Mouse (Mus musculus): ENCODE results near the gene Sdf2l1.
"Not testable (repeated sequence)": the region's sequence is repeated elsewhere in the genome, so short reads cannot be mapped to it uniquely, and the experiment has no call there.

Gene Sdf2l1

GRCm38 (mm10) chr16:17132089-17132905, at the start of gene Sdf2l1:
TSS of gene Sdf2l1 (minus strand) at chr16:17132383.
- ATAC-seq (ENCODE audit: insufficient number of reproducible peaks, low FRiP score, low TSS enrichment): peak; percentile 99

- ATAC-seq (ENCODE audit: insufficient number of reproducible peaks, low FRiP score, low TSS enrichment): no peak
These were observed 49.2 kb upstream of the Sdf2l1 start for GRCm38 (mm10) chr16:17181382-17181781.

- ATAC-seq (ENCODE audit: insufficient number of reproducible peaks, low FRiP score, low TSS enrichment): no peak
These were observed 47.5 kb upstream of the Sdf2l1 start for GRCm38 (mm10) chr16:17179706-17180105.

DNA sequence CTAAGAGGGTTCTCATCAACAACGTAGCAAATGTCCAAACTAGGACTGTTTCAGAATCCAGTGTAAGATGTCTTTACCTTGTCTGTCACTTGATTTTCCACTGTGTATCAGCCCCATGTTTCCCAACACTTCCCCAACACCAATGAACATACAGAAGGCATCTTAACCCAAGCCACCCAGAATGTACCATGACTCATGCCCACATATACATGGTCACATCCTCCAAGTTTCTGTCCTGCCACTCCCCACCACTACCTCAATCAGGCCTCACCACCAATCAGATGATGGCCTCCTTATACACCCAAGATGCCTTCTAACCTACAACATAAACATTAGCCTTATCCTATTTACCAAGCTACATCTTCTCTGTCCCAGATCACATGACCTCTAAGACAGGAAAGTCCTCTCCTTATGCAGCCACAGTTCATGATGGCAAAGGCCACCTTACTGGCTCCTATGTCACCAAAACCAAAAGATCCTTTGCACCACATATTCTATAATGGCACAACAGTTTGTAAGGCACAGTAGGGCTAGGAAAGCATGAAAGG, 45.5 kb upstream of the Sdf2l1 start:
- no peak for ATAC-seq (ENCODE audit: insufficient number of reproducible peaks, low FRiP score, low TSS enrichment)

- ATAC-seq (ENCODE audit: insufficient number of reproducible peaks, low FRiP score, low TSS enrichment): no peak
These were observed 43.6 kb upstream of the Sdf2l1 start for GRCm38 (mm10) chr16:17175765-17176164.

DNA sequence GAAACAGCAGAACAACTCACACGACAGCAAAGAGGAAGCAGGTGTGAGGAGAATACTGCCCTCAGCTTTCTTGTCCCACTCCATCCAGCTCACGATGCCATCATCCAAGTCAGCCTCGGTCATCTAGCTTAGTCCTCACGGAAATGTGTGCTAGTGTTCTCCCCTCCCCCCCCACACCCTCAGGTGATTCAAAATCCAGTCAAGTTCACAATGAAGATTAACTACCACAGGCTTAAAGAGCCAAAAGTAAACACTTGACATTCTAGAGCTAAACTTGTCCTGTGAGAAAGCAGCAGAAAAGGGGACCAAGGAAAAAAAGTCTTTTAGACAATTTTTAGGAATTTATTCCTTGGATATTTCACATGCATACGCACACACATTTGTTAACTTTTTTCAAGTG, 35.9 kb upstream of the Sdf2l1 start:
- no peak for ATAC-seq (ENCODE audit: insufficient number of reproducible peaks, low FRiP score, low TSS enrichment)

GRCm38 (mm10) chr16:17167179-17167578, 35.0 kb upstream of the Sdf2l1 start:
- ATAC-seq (ENCODE audit: insufficient number of reproducible peaks, low FRiP score, low TSS enrichment): no peak

DNA sequence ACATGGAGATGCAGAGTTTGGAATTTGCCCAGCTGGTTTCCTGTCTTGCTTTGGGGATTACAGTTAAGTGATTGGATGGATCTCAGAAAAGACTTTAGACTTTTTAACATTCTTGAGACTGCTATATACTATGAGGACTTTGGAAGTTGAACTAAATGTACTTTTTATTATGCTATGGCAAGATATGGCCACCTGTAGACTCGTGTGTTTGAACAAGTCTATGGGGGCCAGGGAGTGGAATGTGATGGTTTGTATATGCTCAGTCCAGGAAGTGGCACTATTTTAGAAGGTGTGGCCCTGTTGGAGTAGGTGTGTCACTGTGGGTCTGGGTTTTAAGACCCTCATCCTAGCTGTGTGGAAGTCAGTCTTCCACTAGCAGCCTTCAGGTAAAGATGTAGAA, 33.3 kb upstream of the Sdf2l1 start:
- not testable (repeated sequence) for ATAC-seq (ENCODE audit: insufficient number of reproducible peaks, low FRiP score, low TSS enrichment)

- ATAC-seq (ENCODE audit: insufficient number of reproducible peaks, low FRiP score, low TSS enrichment): no peak
These were observed 22.2 kb upstream of the Sdf2l1 start for GRCm38 (mm10) chr16:17154346-17154745.

DNA sequence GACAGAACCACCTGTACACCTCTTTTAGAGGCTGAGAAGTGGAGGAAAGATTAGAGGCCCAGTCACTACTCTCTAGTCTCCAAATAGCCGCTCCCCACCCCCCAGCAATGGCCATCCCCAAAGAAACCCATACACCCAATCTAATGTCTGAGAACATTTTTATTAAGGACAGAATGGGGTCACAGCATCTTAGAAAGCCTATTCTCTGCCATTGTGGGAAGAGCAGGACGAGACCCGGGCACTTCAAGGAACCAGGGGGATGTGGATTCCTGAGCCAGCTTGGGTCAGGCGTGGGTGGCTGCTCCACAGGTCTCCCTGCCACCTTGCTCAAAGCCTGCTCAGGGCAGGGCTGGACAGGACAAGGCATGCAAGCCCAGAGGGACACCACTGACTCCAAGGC, 19.7 kb upstream of the Sdf2l1 start:
- ATAC-seq (ENCODE audit: insufficient number of reproducible peaks, low FRiP score, low TSS enrichment): no peak

DNA sequence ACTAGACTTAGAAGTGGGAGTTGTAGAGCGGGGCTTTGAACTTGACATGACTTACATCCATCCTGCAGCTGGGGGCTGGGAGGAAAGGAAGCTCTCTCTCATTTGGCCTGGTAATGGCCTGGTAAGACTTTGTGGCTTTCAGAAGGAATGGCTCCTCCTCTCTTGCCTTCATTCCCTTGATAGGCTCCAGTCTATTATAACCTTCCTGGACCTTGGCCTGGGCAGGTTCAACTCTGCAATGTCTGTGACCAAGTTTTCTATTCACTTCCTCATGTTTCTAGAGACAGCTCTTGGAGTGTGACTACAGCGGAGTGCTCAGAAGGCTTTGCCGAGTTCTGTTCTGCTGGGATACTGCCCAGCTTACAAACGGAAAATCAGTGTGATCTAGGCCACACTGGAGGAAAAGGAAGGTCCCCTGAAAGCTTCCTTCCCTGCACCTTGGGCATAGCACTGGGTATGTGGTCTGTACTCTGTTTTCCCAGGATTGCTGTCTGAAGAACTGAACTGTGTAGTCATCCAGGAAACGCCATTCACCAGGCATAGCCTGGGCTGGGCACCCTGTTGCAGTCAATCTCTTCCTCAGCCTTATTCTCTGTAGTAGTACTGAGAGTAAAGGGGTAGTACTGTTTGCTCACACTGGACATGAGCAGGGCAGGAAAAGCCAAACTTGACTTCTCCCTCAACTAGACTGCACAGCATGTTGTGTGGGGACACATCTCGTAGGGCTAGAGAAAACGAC, 18.5 kb upstream of the Sdf2l1 start:
- ATAC-seq (ENCODE audit: insufficient number of reproducible peaks, low FRiP score, low TSS enrichment): no peak

GRCm38 (mm10) chr16:17148084-17148483, 15.9 kb upstream of the Sdf2l1 start:
- no peak for ATAC-seq (ENCODE audit: insufficient number of reproducible peaks, low FRiP score, low TSS enrichment)

DNA sequence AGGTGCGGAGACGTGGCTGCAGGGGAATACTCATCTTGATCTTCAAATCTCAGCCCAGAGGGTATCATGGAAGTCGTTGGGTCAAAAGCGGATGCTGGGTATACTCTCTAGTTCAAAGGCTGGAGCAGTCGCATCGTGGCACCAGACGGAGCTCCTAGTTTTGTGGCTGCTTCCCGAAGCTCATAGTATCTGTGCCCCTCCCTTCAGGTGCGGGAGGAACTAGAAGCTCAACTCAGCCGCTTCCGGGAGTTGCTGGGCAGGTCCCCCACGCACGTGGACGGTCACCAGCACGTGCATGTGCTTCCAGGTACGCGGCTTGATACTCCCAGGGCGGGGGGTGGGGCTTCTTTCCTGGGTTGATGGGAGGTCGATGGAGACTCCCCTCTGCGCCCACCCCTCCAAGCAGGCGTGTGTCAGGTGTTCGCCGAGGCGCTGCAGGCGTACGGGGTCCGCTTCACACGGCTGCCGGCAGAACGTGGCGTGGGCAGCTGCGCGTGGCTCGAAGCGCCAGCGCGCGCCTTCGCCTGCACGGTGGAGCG, 15.3 kb upstream of the Sdf2l1 start:
- ATAC-seq (ENCODE audit: insufficient number of reproducible peaks, low FRiP score, low TSS enrichment): no peak; the same call in 1 of the 2 replicates

GRCm38 (mm10) chr16:17146772-17147235, 14.6 kb upstream of the Sdf2l1 start, which contains the start of gene Ccdc116:
TSS of gene Ccdc116 (minus strand) at chr16:17147229.
- ATAC-seq (ENCODE audit: insufficient number of reproducible peaks, low FRiP score, low TSS enrichment): peak; percentile 80

GRCm38 (mm10) chr16:17144339-17144738, 12.2 kb upstream of the Sdf2l1 start, which contains the start of gene Ydjc:
TSS of gene Ydjc (plus strand) at chr16:17144621.
- ATAC-seq (ENCODE audit: insufficient number of reproducible peaks, low FRiP score, low TSS enrichment): no peak

- ATAC-seq (ENCODE audit: insufficient number of reproducible peaks, low FRiP score, low TSS enrichment): no peak
These were observed 5.2 kb upstream of the Sdf2l1 start for GRCm38 (mm10) chr16:17137355-17137754.

DNA sequence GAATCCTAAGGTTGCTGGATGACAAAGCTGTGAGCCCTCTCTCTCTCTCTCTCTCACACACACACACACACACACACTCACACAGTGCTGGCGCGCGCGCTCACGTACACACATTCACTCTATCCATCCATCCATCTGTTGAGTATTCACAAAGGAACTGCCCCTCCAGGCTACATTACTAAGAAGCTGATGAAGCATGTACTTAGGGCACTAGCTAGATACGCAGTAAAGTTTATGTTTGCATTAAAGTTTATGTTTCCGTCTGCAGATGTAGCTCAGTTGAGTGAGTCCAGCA, 670 bp upstream of the Sdf2l1 start:
- no peak for ATAC-seq (ENCODE audit: insufficient number of reproducible peaks, low FRiP score, low TSS enrichment)

- ATAC-seq (ENCODE audit: insufficient number of reproducible peaks, low FRiP score, low TSS enrichment): peak; percentile 28
These were observed 743 bp downstream of the Sdf2l1 start for GRCm38 (mm10) chr16:17131191-17132088.

DNA sequence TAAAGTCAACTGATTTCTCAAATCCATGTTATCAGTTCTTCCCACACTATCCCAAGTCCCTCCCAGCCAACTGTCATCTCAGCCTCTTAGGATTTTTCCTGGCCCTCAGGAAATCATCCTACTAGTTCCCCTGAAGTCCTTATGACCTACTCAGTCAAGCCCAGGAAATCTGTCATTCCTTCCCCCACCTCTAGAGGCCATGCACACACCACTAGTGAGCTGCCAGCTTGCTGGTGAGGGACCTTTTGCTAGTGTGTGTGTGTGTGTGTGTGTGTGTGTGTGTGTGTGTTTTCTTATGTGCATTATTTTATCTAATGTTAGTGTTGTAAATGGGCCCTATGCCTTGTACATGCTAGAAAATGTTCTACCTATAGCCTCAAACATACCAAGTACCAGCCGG, 4.9 kb downstream of the Sdf2l1 start:
- no peak for ATAC-seq (ENCODE audit: insufficient number of reproducible peaks, low FRiP score, low TSS enrichment)

Data from cerebellum, adult (tissue).